Mouse (Mus musculus) ES-Bruce4 (cell line): ENCODE measurements around the gene Gm37419.

ENCODE experiments used
- CTCF ChIP-seq: IDR thresholded peaks from one replicate; pipeline ENCODE4 v1.8.1; 2011; ENCODE audit warnings: low read depth, low read length
- EP300 ChIP-seq: IDR thresholded peaks from 2 replicates; pipeline ENCODE4 v1.6.1; 2011; ENCODE audit warnings: low read depth, low read length; ENCODE audit not compliant: insufficient read depth
- POLR2A ChIP-seq: IDR thresholded peaks from one replicate; pipeline ENCODE4 v1.8.1; 2011; ENCODE audit warnings: low read length; ENCODE audit not compliant: insufficient read depth

GRCm38 (mm10) chr16:24035767-24036166, 47.5 kb downstream of the Gm37419 start:
- TF ChIP-seq EP300 (no peak), CTCF (no peak), POLR2A (no peak)
